Mouse (Mus musculus) CH12.LX (cell line): ENCODE measurements around the gene Gars. TPM values are rescaled to one million over a fixed set of nuclear protein-coding genes. Genes with fewer than 3 reads are reported as not detected.

Experiments used
- DNase-seq: peaks from one replicate; pipeline ENCODE4 v3.0.0-alpha.2; 2013; ENCODE audit errors: extremely low read depth
- H3K27ac ChIP-seq: 2 replicates; pipeline ENCODE4 v1.5.1; 2012; ENCODE audit warnings: low read depth, mild to moderate bottlenecking, control low read depth, moderate library complexity; ENCODE audit not compliant: insufficient read depth
- H3K27me3 ChIP-seq: replicated peaks from 2 replicates; pipeline ENCODE3; 2012; ENCODE audit warnings: inconsistent platforms
- H3K36me3 ChIP-seq, 2 experiments: replicated peaks in 1 of 2; 2 replicates each; pipeline versions ENCODE3 to v1.6.1; 2012; ENCODE audit warnings: inconsistent platforms in 1 of 2, low read length in 1 of 2, mild to moderate bottlenecking in 1 of 2, mixed read lengths in 1 of 2, moderate library complexity in 1 of 2; ENCODE audit not compliant: control insufficient read depth in 1 of 2, insufficient read depth in 1 of 2
- H3K4me1 ChIP-seq, 2 experiments: 2 replicates each; pipeline ENCODE4 v1.6.1; 2012; ENCODE audit warnings: inconsistent platforms in 1 of 2, moderate library complexity in 1 of 2; ENCODE audit not compliant: insufficient read depth in 2 of 2, control insufficient read depth in 1 of 2
- H3K4me2 ChIP-seq: 2 replicates; pipeline ENCODE4 v1.6.1; 2012; ENCODE audit warnings: low read depth, mild to moderate bottlenecking, control low read depth; ENCODE audit not compliant: poor library complexity, insufficient read depth, severe bottlenecking
- H3K4me3 ChIP-seq, 3 experiments: fragments of 150-350 bp in 1 of 3; sonication (generic) in 1 of 3; replicated peaks in 1 of 3; 2 replicates each; pipeline versions ENCODE3 to v1.5.1; 2011 to 2012; ENCODE audit warnings: low read depth in 2 of 3, low read length in 2 of 3, mild to moderate bottlenecking in 2 of 3, moderate library complexity in 2 of 3, control low read depth in 1 of 3, improper control_type of control experiment in 1 of 3, inconsistent platforms in 1 of 3, mixed read lengths in 1 of 3; ENCODE audit not compliant: poor library complexity in 1 of 3
- H3K79me2 ChIP-seq: replicated peaks from 2 replicates; pipeline ENCODE4 v1.6.1; 2012; ENCODE audit warnings: mild to moderate bottlenecking, moderate library complexity; ENCODE audit not compliant: control insufficient read depth, poor library complexity, insufficient read depth, severe bottlenecking; ENCODE audit errors: extremely low read depth
- H3K9ac ChIP-seq: 2 replicates; pipeline ENCODE4 v1.6.1; 2012; ENCODE audit warnings: low read depth, mild to moderate bottlenecking, control low read depth, moderate library complexity; ENCODE audit not compliant: insufficient read depth
- H3K9me3 ChIP-seq: replicated peaks from 2 replicates; pipeline ENCODE3; 2012; ENCODE audit warnings: low read length, inconsistent platforms, mixed read lengths
- BHLHE40 ChIP-seq: IDR thresholded peaks from 2 replicates; pipeline ENCODE4 v1.6.1; 2011; ENCODE audit warnings: mild to moderate bottlenecking, low read depth, low read length, improper control_type of control experiment
- CHD2 ChIP-seq: IDR thresholded peaks from 2 replicates; pipeline ENCODE4 v1.6.1; 2011; ENCODE audit warnings: low read length, improper control_type of control experiment
- GABPA ChIP-seq: IDR thresholded peaks from 2 replicates; pipeline ENCODE4 v1.6.1; 2012; ENCODE audit warnings: low read depth, low read length, improper control_type of control experiment, inconsistent platforms; ENCODE audit not compliant: insufficient replicate concordance
- HCFC1 ChIP-seq: IDR thresholded peaks from 2 replicates; pipeline ENCODE4 v1.6.1; 2012; ENCODE audit warnings: low read depth, mild to moderate bottlenecking, inconsistent platforms, low read length, improper control_type of control experiment
- IRF4 ChIP-seq: IDR thresholded peaks from 2 replicates; pipeline ENCODE4 v1.6.1; 2014; ENCODE audit warnings: low read depth, mild to moderate bottlenecking, inconsistent platforms, low read length, improper control_type of control experiment
- JUN ChIP-seq: IDR thresholded peaks from 2 replicates; pipeline ENCODE4 v1.6.1; 2011; ENCODE audit warnings: low read depth, mild to moderate bottlenecking, low read length, improper control_type of control experiment, moderate library complexity; ENCODE audit not compliant: insufficient read depth
- JUND ChIP-seq: conservative IDR thresholded peaks from 2 replicates; pipeline ENCODE4 v1.6.1; 2011; ENCODE audit warnings: low read depth, low read length, improper control_type of control experiment
- MAFK ChIP-seq: IDR thresholded peaks from 2 replicates; pipeline ENCODE4 v1.6.1; 2011; ENCODE audit warnings: low read length, improper control_type of control experiment; ENCODE audit not compliant: insufficient replicate concordance
- MXI1 ChIP-seq: IDR thresholded peaks from 2 replicates; pipeline ENCODE4 v1.6.1; 2011; ENCODE audit warnings: mild to moderate bottlenecking, low read depth, low read length, improper control_type of control experiment
- POLR2A ChIP-seq: IDR thresholded peaks from 2 replicates; pipeline ENCODE4 v1.6.1; 2011; ENCODE audit warnings: low read depth, mild to moderate bottlenecking, improper control_type of control experiment, low read length
- SMC3 ChIP-seq: IDR thresholded peaks from 2 replicates; pipeline ENCODE4 v1.6.1; 2011; ENCODE audit warnings: low read depth, low read length, improper control_type of control experiment
- TBP ChIP-seq: conservative IDR thresholded peaks from 2 replicates; pipeline ENCODE4 v1.6.1; 2011; ENCODE audit warnings: low read depth, low read length, improper control_type of control experiment
- ZKSCAN1 ChIP-seq: IDR thresholded peaks from 2 replicates; pipeline ENCODE4 v1.6.1; 2012; ENCODE audit warnings: low read depth, inconsistent platforms, low read length, improper control_type of control experiment, borderline replicate concordance
- dilution Hi-C: fragments of 300-500 bp; cut with MboI; formaldehyde crosslinking; loops from 2 replicates; pipeline ENCODE4 v1.14.3; 2020; ENCODE audit warnings: low sequenced_read_pairs; ENCODE audit not compliant: extremely low pct_unique_long_range_greater_than_20kb, extremely low pct_ligation_motif_present
- in situ Hi-C: fragments of 300-500 bp; cut with MboI; formaldehyde crosslinking; loops from 3 replicates; pipeline ENCODE4 v1.14.3; 2019; ENCODE audit warnings: low sequenced_read_pairs, low pct_ligation_motif_present, low pct_unique_long_range_greater_than_20kb, mixed read lengths
- polyA plus RNA-seq: library from polyadenylated mRNA; unstranded; fragments of >175 nt; gene quantifications from 2 replicates; pipeline ENCODE4 v1.2.1, GENCODE M21; 2012; ENCODE audit warnings: low read depth; ENCODE audit not compliant: insufficient read length
- total RNA-seq, 2 experiments: library from RNA; depleted of rRNA; stranded (reverse); fragments of 300-350 nt in 1 of 2; fragments of >200 nt in 1 of 2; gene quantifications; 2 replicates each; pipeline ENCODE4 v1.2.3; 2012 to 2014

Gene Gars
- total and polyA plus RNA-seq, 3 experiments, result 329 to 457 (median 341) TPM

- dilution Hi-C loops (no loop called here), in situ Hi-C loops (loop anchor here (10.0 to 25.0 kb wide), 2 partner anchors 96 to 423 kb away; partner anchors contain the start of genes Fkbp14 and Plekha8)
- Histone ChIP-seq H3K27me3 (peaks cover 2% of the 10 kb centered on the region), H3K4me2 (no peak overlapping the region), H3K79me2 (no peaks in the 10 kb centered on the region), H3K9ac (no peak overlapping the region), H3K27ac (no peak overlapping the region), H3K9me3 (peaks cover 4% of the 10 kb centered on the region), H3K36me3 (no peaks in the 10 kb centered on the region), H3K4me1 (peaks cover 0 to 1% of the 10 kb centered on the region in 2 experiments; a peak in 2 of 4 replicates), H3K4me3 (no peak overlapping the region)
- no peak for TF ChIP-seq IRF4
- no peak for TF ChIP-seq JUND
- no peak for TF ChIP-seq ZKSCAN1
- DNase-seq, result no peak
These were observed 27.3 kb upstream of the Gars start for GRCm38 (mm10) chr6:55010330-55011091.

- in situ Hi-C loops, result loop anchor here (10.0 to 25.0 kb wide), 2 partner anchors 98 to 425 kb away; partner anchors contain the start of genes Fkbp14 and Plekha8
- H3K36me3 ChIP-seq, result no peaks in the 10 kb centered on the region
- no peak overlapping the region for H3K4me3 ChIP-seq
- TF ChIP-seq BHLHE40 (no peak), POLR2A (no peak), GABPA (no peak), MXI1 (no peak), TBP (no peak), SMC3 (no peak), CHD2 (no peak), JUN (no peak)
- no peaks in the 10 kb centered on the region for H3K79me2 ChIP-seq
- no peak overlapping the region for H3K4me2 ChIP-seq
- no peaks in the 10 kb centered on the region for H3K27me3 ChIP-seq
- no peak overlapping the region for H3K27ac ChIP-seq
- no peak for DNase-seq
- H3K4me1 ChIP-seq, result peaks cover 0 to 20% of the 10 kb centered on the region in 2 experiments; a peak in 3 of 4 replicates
- dilution Hi-C loops, result no loop called here
- no peak overlapping the region for H3K9ac ChIP-seq
- H3K9me3 ChIP-seq, result peaks cover 4% of the 10 kb centered on the region
These were observed 25.3 kb upstream of the Gars start for GRCm38 (mm10) chr6:55012516-55012915.

- TF ChIP-seq MAFK (peak; percentile 95), HCFC1 (no peak)
- TF ChIP-seq, all 38 proteins: peak for 1
- Histone ChIP-seq H3K9ac (no peak overlapping the region), H3K9me3 (peaks cover 4% of the 10 kb centered on the region), H3K4me3 (no peak overlapping the region), H3K27me3 (no peaks in the 10 kb centered on the region), H3K36me3 (no peaks in the 10 kb centered on the region), H3K79me2 (no peaks in the 10 kb centered on the region), H3K4me2 (no peak overlapping the region), H3K4me1 (peaks cover 0 to 22% of the 10 kb centered on the region in 2 experiments; a peak in 3 of 4 replicates), H3K27ac (no peak overlapping the region)
- dilution Hi-C loops (no loop called here), in situ Hi-C loops (loop anchor here (10.0 to 25.0 kb wide), 2 partner anchors 99 to 427 kb away; partner anchors contain the start of genes Fkbp14 and Plekha8)
- no peak for DNase-seq
These were observed 23.6 kb upstream of the Gars start for GRCm38 (mm10) chr6:55014184-55014583.
